Mouse (Mus musculus) olfactory bulb, adult 2 months (tissue): ENCODE data around the gene Krcc1.

Source experiments
- CTCF ChIP-seq: fragments of 200-500 bp; IDR thresholded peaks from 2 replicates; pipeline ENCODE4 v1.5.1; 2012; ENCODE audit warnings: low read depth, mild to moderate bottlenecking, low read length, moderate library complexity; ENCODE audit not compliant: insufficient read depth
- POLR2A ChIP-seq: fragments of 200-500 bp; IDR thresholded peaks from 2 replicates; pipeline ENCODE4 v1.6.1; 2012; ENCODE audit warnings: mild to moderate bottlenecking, low read depth, low read length, moderate library complexity; ENCODE audit not compliant: insufficient read depth

GRCm38 (mm10) chr6:71236506-71236905 is 35.0 kb upstream of the Krcc1 start:
- TF ChIP-seq POLR2A (no peak), CTCF (no peak)
